Mouse (Mus musculus) erythroblast, embryonic 14.5 days (primary cell): ENCODE data around the gene Gm13287.
"Not testable (repeated sequence)": the region's sequence is repeated elsewhere in the genome, so short reads cannot be mapped to it uniquely, and the experiment has no call there.

Experiments used
- GATA1 ChIP-seq: IDR thresholded peaks from 2 replicates; pipeline ENCODE4 v1.6.1; 2012; ENCODE audit warnings: low read length, inconsistent platforms, mixed read lengths
- TAL1 ChIP-seq: IDR thresholded peaks from 3 replicates; pipeline ENCODE4 v1.6.1; 2012; ENCODE audit warnings: low read length, inconsistent platforms, mixed read lengths

DNA sequence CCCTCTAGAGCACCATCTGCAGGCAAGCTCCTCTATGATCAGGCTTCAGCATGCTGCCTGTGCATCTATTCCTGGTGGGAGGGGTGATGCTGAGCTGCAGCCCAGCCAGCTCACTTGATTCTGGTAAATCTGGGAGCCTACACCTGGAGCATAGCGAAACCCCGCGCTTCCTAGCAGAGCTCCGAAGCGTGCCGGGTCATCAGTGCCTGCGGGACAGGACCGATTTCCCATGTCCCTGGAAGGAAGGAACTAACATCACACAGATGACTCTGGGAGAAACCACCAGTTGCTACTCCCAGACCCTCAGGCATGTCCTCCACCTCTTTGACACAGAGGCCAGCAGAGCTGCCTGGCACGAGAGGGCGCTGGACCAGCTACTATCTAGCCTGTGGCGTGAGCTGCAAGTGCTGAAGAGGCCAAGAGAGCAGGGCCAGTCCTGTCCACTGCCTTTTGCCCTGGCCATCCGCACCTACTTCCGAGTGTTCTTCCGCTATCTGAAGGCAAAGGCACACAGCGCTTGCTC lies 48.2 kb upstream of the Gm13287 start, which contains the start of gene Gm13271:
- not testable (repeated sequence) for TF ChIP-seq TAL1, GATA1
